Mouse (Mus musculus) embryonic facial prominence, embryonic 10.5 days (tissue): ENCODE data around the gene 4921517D22Rik. TPM values are rescaled to one million over a fixed set of nuclear protein-coding genes. Genes with fewer than 3 reads are reported as not detected.
A peak's percentile ranks its signal among the peaks of the same experiment; 100 is the strongest.

ENCODE experiments used
- DNase-seq: peaks from one replicate; pipeline ENCODE4 v3.0.0-alpha.2; 2017; ENCODE audit warnings: low spot score
- H3K27ac ChIP-seq: fragments of 300-500 bp; sonication (generic); replicated peaks from 2 replicates; pipeline ENCODE4 v1.5.1; 2016; ENCODE audit warnings: mild to moderate bottlenecking
- H3K27me3 ChIP-seq: fragments of 300-500 bp; sonication (generic); replicated peaks from 2 replicates; pipeline ENCODE4 v1.6.1; 2016; ENCODE audit warnings: low read depth, mild to moderate bottlenecking; ENCODE audit not compliant: poor library complexity, severe bottlenecking
- H3K36me3 ChIP-seq: fragments of 300-500 bp; sonication (generic); replicated peaks from 2 replicates; pipeline ENCODE4 v1.6.1; 2016; ENCODE audit warnings: mild to moderate bottlenecking, moderate library complexity
- H3K4me1 ChIP-seq: fragments of 300-500 bp; sonication (generic); 2 replicates; pipeline ENCODE4 v1.6.1; 2016
- H3K4me3 ChIP-seq: fragments of 300-500 bp; sonication (generic); 2 replicates; pipeline ENCODE4 v1.5.1; 2016; ENCODE audit warnings: mild to moderate bottlenecking, moderate library complexity
- H3K9me3 ChIP-seq: fragments of 300-500 bp; sonication (generic); 2 replicates; pipeline ENCODE4 v1.6.1; 2016; ENCODE audit warnings: mild to moderate bottlenecking
- WGBS: fragments of 180-500 bp; shearing (Covaris S2); methylation state at CpG from one replicate; pipeline ENCODE4 v1.1.7; 2016; 5-methylcytosine and 5-hydroxymethylcytosine counted together
- polyA plus RNA-seq: library from polyadenylated mRNA; unstranded; fragments of >200 nt; fragmentation: Nextera tagmentation; extraction: Ambion mirVana; gene quantifications from 2 replicates; pipeline ENCODE4 v1.2.1, GENCODE M21; 2016

The 4921517D22Rik gene
- polyA plus RNA-seq, 1 experiment from 2014 or later: not detected

DNA sequence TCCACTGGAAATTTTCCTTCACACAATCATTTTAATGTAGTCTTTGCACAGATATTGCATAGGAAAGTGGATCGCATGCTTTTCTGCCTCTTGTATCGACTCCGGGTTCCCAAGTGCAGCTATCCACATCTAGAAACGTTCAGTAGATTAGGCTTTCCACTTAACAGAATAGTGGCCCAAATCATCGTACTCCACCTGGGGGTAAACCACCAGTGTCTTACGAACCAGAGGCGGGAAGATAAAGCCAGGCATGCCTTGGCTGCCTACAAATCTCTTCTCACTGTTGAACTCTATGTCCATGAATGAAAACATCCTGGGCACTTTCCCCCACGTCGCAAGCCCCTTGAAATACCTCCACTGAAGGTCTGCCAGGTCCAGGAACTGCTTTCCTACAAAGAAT is 4.6 kb downstream of the 4921517D22Rik start:
- Histone ChIP-seq H3K27me3 (no peaks in the 10 kb centered on the region), H3K27ac (no peak overlapping the region), H3K4me1 (peaks cover 4% of the 10 kb centered on the region; the same call in 1 of the 2 replicates), H3K4me3 (no peak overlapping the region), H3K36me3 (no peaks in the 10 kb centered on the region), H3K9me3 (0 out of 2 replicates have a peak, but pooled peaks cover 4% of the 10 kb centered on the region)
- no peak for DNase-seq
- 88% methylated on average over 9 of the region's 9 CpGs for WGBS

DNA sequence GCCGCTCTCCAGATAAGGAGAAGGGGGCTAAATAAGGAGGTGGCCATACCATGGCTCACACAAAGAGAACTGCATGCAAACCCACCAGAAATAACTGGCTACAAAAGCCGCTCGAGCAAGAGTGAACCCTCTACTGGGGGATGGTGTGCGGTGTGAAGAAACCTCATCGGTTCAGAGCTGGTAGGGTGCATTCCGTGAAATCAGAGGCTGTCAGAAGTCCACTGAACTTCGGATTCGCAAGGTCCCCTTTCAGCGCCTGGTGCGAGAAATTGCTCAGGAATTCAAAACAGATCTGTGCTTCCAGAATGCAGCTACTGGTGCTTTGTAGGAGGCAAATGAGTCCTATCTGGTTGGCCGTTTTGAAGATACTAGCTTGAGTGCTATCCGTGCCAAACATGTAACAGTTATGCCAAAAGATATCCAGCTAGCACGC is 5.6 kb downstream of the 4921517D22Rik start:
- no peak overlapping the region for H3K27ac ChIP-seq
- WGBS: 67% methylated on average over 13 of the region's 13 CpGs
- DNase-seq: no peak

DNA sequence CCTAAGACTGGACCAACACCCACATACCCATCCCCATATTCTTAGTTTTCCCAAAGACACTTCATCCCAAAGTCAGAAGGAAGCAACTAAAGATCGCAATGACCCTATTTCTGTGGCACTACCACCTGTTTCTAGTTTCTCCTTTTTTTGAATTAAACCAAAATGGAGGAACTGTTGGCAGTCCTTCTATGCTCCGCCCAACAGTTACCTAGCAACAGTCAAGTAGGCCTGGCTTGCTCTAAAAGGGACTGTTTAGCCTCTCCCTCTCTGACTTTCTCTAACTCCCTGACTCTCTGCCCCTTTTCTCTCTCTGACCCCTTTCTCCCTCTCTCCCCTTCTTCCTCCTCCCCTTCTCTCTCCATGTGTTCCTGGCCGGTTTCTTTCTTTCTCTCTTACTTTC is 8.7 kb downstream of the 4921517D22Rik start:
- no peaks in the 10 kb centered on the region for H3K36me3 ChIP-seq
- H3K9me3 ChIP-seq: no peaks in the 10 kb centered on the region
- WGBS: 79% methylated on average over 3 of the region's 3 CpGs
- H3K27me3 ChIP-seq: peaks cover 5% of the 10 kb centered on the region; the same call in 1 of the 2 replicates
- peaks cover 7% of the 10 kb centered on the region for H3K4me1 ChIP-seq
- H3K4me3 ChIP-seq: no peak overlapping the region
- DNase-seq: no peak
- no peak overlapping the region for H3K27ac ChIP-seq

More for the DNA sequence above, 5.6 kb downstream of the 4921517D22Rik start:
- Histone ChIP-seq H3K4me3 (no peak overlapping the region), H3K27me3 (no peaks in the 10 kb centered on the region), H3K36me3 (no peaks in the 10 kb centered on the region), H3K4me1 (peaks cover 4% of the 10 kb centered on the region; the same call in 1 of the 2 replicates), H3K9me3 (0 out of 2 replicates have a peak, but pooled peaks cover 4% of the 10 kb centered on the region)

DNA sequence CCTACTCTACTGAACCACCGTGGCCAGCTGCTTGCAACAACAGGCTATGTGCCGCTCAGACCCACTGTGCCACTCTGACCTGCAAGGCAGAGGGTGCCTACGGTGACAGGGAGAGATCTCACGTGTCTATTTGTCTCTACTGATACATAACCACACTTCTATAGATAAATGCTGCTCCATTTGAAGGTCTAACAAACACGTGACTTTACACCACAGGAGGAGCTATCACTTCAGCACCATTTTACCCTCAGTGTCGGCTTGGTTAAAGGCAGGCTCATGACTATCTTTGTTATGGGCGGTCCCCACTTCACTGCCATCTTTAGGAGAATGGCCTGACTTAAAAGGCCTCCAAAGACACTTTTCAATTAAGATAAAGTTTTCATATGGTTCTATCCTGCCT is 11.3 kb downstream of the 4921517D22Rik start:
- Histone ChIP-seq H3K4me3 (no peak overlapping the region), H3K27ac (no peak overlapping the region), H3K36me3 (no peaks in the 10 kb centered on the region), H3K4me1 (peaks cover 14% of the 10 kb centered on the region), H3K9me3 (no peaks in the 10 kb centered on the region), H3K27me3 (peaks cover 5% of the 10 kb centered on the region; the same call in 1 of the 2 replicates)
- WGBS: 31% methylated on average over 7 of the region's 7 CpGs
- no peak for DNase-seq

DNA sequence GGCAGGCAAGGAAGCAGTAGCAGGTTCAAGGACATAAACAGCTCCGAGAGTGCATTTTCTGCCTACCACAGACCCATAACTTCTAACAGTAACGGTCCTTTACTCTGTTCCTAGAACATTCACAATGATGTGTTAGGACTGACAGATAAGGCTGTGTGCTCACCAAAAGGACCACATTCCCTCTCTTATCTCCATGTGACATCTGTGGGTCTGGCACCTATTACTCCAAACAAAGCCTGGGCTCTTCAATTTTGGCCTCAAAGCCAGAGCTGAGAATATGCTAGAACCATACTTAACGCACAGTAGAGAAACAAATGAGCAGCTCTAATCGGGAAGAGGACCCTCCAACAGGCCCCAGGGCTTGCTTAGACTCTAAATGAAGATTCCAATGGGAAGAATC is 14.0 kb downstream of the 4921517D22Rik start:
- no peaks in the 10 kb centered on the region for H3K36me3 ChIP-seq
- WGBS: 69% methylated on average over 4 of the region's 4 CpGs
- peaks cover 5% of the 10 kb centered on the region; the same call in 1 of the 2 replicates for H3K27me3 ChIP-seq
- no peaks in the 10 kb centered on the region for H3K9me3 ChIP-seq
- H3K27ac ChIP-seq: no peak overlapping the region
- H3K4me3 ChIP-seq: no peak overlapping the region
- no peak for DNase-seq
- H3K4me1 ChIP-seq: peaks cover 19% of the 10 kb centered on the region

DNA sequence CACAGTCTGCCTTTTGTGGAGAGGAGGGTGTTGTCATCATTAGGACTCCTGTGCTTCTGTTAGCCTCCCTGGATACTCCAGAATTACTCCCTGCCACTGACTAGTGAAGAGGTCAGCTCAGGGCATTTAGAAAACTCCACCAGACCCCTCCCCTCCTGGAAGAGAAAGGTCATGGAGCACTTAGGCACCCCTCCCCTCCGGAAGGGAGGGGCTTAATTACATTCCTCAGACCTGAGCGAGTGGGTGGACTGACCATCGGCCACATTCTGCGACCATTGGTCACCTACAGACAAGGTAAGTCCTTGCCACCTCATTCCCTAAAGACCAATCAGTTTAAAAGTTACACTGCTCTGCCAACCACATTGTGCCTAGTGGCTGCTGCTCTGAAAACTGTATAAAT is 14.6 kb downstream of the 4921517D22Rik start:
- no peaks in the 10 kb centered on the region for H3K9me3 ChIP-seq
- DNase-seq: no peak
- H3K27me3 ChIP-seq: peaks cover 5% of the 10 kb centered on the region; the same call in 1 of the 2 replicates
- H3K4me1 ChIP-seq: peaks cover 20% of the 10 kb centered on the region
- H3K27ac ChIP-seq: no peak overlapping the region
- H3K4me3 ChIP-seq: no peak overlapping the region
- 32% methylated on average over 4 of the region's 4 CpGs for WGBS
- no peaks in the 10 kb centered on the region for H3K36me3 ChIP-seq

DNA sequence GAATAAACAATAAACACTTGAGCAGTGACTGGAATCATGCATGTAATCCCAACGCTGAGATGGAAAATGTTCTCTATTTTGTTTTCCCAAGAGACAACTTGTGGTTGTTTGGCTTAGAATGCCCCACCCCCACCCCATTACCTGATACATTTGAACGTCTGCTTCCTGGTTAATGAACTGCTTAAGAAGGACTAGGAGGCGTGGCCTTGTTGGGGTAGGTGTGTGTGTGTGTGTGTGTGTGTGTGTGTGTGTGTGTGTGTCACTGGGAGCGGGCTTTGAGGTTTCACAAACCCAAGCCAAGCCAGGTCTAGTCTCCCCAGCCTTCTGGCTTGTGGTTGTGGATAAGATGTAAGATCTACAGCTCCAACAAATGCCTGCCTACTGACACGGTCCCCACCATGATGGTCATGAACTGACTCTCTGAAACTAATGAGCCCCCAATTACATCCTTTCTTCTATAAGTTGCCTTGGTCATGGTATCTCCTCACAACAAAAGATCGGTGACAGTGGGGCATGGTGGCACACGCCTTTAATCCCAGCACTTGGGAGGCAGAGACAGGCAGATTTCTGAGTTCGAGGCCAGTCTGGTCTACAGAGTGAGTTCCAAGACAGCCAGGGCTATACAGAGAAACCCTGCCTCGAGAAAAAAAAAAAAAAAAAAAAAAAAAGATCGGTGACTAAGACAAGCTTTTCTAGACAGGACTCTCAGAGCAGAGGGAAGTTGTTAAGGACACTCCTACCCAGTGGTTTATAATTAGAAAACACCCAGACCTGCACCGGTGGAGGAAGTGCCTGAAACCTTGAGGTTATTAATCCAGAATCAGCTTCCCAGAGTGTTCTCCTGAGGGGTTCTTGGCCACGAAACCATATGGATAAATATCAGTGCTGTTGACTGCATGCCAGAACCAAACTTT is 17.3 kb downstream of the 4921517D22Rik start:
- no peak for DNase-seq
- Histone ChIP-seq H3K27me3 (no peaks in the 10 kb centered on the region), H3K4me3 (peak overlapping the region; percentile 91; the same call in 1 of the 2 replicates), H3K36me3 (no peaks in the 10 kb centered on the region; the same call in 1 of the 2 replicates), H3K4me1 (peaks cover 37% of the 10 kb centered on the region), H3K27ac (no peak overlapping the region), H3K9me3 (no peaks in the 10 kb centered on the region)
- WGBS: 76% methylated on average over 12 of the region's 12 CpGs

DNA sequence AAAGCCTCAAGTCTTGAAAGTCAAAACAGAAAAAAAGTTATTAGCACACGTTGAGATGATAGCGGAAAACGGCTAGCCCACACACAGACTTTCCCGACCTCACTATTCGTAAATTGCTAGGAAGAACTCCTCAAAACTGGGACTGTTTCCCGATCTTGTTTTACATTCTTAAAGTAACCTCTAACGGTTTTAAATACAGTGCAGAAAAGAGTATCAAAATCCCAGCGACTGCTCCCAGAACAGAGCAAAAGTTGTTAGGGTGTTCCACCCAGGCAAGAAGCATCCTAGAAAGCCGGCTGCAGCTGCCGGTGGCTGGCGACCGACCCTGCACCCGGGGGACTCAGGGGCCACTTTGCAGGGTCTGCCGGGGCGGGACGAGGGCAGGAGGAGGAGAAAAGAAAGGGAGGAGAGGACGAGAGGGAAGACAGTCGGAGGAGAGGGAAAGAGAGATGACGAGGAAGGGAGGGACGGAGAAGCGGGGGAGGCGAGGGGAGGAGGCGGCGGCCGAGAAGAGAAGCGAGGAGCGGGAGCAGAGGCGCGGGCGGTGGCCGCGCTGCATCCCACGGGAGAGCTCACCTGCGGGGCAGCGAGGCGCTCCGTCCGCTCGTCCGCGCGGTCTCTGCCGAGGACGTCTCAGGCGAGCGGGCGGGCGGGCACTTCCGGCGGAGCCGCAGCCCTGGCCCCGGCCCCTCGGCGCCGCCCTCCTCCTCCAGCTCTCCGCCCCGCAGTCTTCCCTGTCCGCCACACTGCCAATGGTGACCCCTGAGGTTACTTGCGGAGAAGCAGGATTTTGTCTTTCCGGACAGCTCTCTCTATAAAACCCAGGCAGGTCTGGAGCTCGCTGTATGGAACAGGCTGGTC is 18.5 kb downstream of the 4921517D22Rik start, which contains the start of gene Golm1:
Gene Golm1 (minus strand): TSS at position 661 of the 861 bp plus-strand sequence.
- H3K27me3 ChIP-seq: no peaks in the 10 kb centered on the region
- under 1% methylated on average over 61 of the region's 61 CpGs for WGBS
- DNase-seq: peak; percentile 88
- no peaks in the 10 kb centered on the region for H3K9me3 ChIP-seq
- H3K27ac ChIP-seq: peak within 1 kb of the TSS; percentile 97
- H3K4me1 ChIP-seq: peaks cover 37% of the 10 kb centered on the region
- H3K36me3 ChIP-seq: peaks cover 2% of the 10 kb centered on the region; the same call in 1 of the 2 replicates
- peak within 1 kb of the TSS; percentile 91 for H3K4me3 ChIP-seq

DNA sequence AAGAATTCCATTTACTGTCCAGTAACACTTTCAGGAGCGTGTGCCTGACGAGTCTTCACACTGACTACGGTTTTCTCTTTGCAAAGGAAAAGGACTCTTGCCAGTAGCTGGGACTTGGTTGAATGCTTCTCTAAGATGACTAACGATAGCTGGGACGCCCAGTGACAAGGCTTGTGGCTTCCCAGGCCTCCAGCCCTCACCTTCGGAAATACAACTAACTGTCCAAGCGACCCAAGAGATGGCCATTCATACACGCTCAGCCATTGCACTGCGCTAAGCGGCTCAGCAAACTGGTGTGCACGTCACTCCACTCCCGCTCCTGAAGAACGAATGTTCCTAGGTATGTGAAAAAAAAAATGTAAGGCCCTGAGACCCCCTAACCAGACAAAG is 19.2 kb downstream of the 4921517D22Rik start:
- Histone ChIP-seq H3K36me3 (peaks cover 7% of the 10 kb centered on the region), H3K9me3 (no peaks in the 10 kb centered on the region), H3K27me3 (no peaks in the 10 kb centered on the region), H3K4me3 (peak overlapping the region; percentile 91), H3K4me1 (peaks cover 37% of the 10 kb centered on the region), H3K27ac (peak overlapping the region; percentile 97)
- WGBS: under 1% methylated on average over 13 of the region's 13 CpGs
- peak; percentile 63 for DNase-seq

DNA sequence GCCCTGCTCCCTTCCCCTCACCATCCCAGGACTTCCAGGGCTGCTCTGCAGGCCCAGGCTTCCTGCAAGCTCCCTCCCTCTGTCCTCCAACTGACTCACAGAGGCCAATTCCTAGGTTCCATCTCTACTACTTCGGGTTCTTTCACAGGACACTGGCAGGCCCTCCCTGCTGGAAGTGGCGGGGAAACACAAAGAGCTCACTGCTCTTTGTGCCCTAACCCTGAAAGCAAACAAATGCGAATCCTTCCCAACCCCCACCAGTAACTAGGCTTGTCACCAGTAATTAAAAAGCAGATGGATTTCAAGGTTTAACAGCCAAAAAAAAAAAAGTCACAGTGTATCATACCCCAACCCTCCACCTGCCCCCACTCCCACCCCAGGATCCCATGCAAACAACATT is 19.7 kb downstream of the 4921517D22Rik start:
- peak; percentile 63 for DNase-seq
- H3K9me3 ChIP-seq: no peaks in the 10 kb centered on the region
- H3K36me3 ChIP-seq: peaks cover 13% of the 10 kb centered on the region
- H3K4me3 ChIP-seq: peak overlapping the region; percentile 91
- no peaks in the 10 kb centered on the region for H3K27me3 ChIP-seq
- 2% methylated on average over 3 of the region's 3 CpGs for WGBS
- H3K27ac ChIP-seq: peak overlapping the region; percentile 97
- peaks cover 35% of the 10 kb centered on the region for H3K4me1 ChIP-seq

DNA sequence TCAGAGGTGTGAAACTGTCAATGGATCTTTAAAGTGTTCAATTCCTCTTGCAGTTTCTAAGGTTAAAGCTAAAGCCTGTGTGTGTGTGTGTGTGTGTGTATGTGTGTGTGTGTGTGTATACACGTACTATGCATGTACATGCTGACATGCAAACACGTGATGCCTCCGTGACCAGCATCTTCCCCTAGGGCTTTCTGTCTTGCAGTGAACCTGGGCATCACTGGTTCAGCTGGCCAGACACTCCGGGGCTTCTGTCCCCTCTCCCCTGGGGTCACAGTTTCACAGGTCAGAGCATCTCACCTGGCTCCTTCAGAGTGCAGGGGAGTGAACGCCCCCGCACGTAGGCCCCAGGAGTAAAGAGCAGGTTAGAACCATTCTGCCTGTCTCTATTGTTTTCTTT is 20.3 kb downstream of the 4921517D22Rik start:
- Histone ChIP-seq H3K4me1 (peaks cover 31% of the 10 kb centered on the region), H3K36me3 (peaks cover 17% of the 10 kb centered on the region), H3K4me3 (peak overlapping the region; percentile 91), H3K27me3 (no peaks in the 10 kb centered on the region), H3K27ac (peak overlapping the region; percentile 97), H3K9me3 (no peaks in the 10 kb centered on the region)
- peak; percentile 38 for DNase-seq
- WGBS: 30% methylated on average over 7 of the region's 7 CpGs

DNA sequence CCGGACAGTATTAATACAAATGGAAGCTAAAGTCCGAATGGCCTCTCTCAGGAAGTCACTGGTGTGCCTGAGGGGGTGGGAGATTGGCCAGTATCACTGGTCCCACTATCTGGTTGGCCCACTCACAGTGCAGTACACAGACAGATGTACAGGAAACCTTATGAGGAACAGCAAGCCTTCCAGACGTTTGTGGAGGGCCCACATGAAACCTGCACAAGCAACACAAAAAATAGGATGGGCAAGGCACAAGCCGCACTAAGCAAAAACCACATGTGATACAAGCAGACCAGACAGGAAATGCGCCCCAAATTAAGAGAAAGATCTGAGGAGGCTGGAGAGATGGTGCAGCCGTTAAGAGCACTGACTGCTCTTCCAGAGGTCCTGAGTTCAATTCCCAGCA is 21.7 kb downstream of the 4921517D22Rik start:
- Histone ChIP-seq H3K9me3 (no peaks in the 10 kb centered on the region), H3K4me1 (peaks cover 35% of the 10 kb centered on the region), H3K4me3 (no peak overlapping the region), H3K36me3 (peaks cover 24% of the 10 kb centered on the region), H3K27me3 (no peaks in the 10 kb centered on the region), H3K27ac (0 out of 2 replicates have a peak overlapping the region, but pooled peaks have one; percentile 21)
- WGBS: 69% methylated on average over 6 of the region's 6 CpGs
- DNase-seq: no peak
